Mouse (Mus musculus): ENCODE results near the gene Ddr1. TPM values are rescaled to one million over a fixed set of nuclear protein-coding genes. Genes with fewer than 3 reads are reported as not detected.

Ddr1 gene
- 10.7 TPM for polyA plus RNA-seq (2015; fragmentation: Illumina TruSeq; extraction: RNeasy Lipid Tissue Mini Kit (QIAGEN cat#74804); ENCODE audit: insufficient read depth, low read depth, low replicate concordance)

GRCm38 (mm10) chr17:35704621-35705464, at the start of gene Ddr1:
Gene Ddr1, minus strand, starts transcription at chr17:35704621.

DNA sequence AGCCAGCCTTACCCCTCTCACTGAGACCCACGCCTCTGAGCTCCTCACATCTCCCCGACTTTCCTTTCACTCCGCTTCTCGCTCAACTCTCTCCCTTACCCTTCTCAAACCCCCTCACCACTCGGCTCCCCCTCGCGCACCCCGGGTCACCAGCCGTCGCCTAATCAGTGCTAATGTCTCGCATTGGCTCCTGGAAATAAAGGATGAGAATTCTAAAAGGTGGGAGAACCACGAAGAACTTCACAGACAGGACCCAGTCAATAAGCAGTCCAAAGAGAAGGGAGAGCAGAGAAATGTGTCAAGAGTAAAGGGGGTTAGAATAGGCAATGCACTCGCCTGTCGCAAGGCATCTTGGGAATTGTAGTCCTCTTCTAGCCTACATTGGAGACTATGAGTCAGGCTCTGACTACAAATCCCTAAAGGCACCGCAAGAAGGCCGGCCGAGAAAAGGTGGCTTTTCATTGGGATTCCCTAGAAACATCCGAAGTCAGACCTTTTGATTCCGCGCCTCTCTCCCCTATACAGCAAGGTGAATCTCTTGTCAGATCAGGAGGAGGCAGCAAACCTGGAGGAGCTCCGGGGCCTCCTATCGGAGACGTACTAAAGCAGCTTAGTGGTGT, 30.9 kb downstream of the Ddr1 start, which contains the start of gene Gtf2h4:
Gene Gtf2h4 (minus strand): TSS at position 324 of the 620 bp plus-strand sequence.

GRCm38 (mm10) chr17:35667334-35668065, 36.9 kb downstream of the Ddr1 start, which contains the start of gene Vars2:
Gene Vars2, minus strand, starts transcription at chr17:35667592.

GRCm38 (mm10) chr17:35643609-35644236, 60.7 kb downstream of the Ddr1 start, which contains the start of gene Mucl3:
Gene Mucl3, minus strand, starts transcription at chr17:35643695.

Other genes with a start within 250 kb of the Ddr1 start
- 0.96 TPM for gene H2-Q10, start 234.5 kb downstream of the Ddr1 start, polyA plus RNA-seq (2015; fragmentation: Illumina TruSeq; extraction: RNeasy Lipid Tissue Mini Kit (QIAGEN cat#74804); ENCODE audit: insufficient read depth, low read depth, low replicate concordance)
- not detected for gene Pou5f1, start 198.6 kb downstream of the Ddr1 start, polyA plus RNA-seq (2015; fragmentation: Illumina TruSeq; extraction: RNeasy Lipid Tissue Mini Kit (QIAGEN cat#74804); ENCODE audit: insufficient read depth, low read depth, low replicate concordance)
- gene Tcf19, start 187.8 kb downstream of the Ddr1 start, polyA plus RNA-seq (2015; fragmentation: Illumina TruSeq; extraction: RNeasy Lipid Tissue Mini Kit (QIAGEN cat#74804); ENCODE audit: insufficient read depth, low read depth, low replicate concordance), result 1.3 TPM
- gene Cchcr1, start 187.5 kb downstream of the Ddr1 start, polyA plus RNA-seq (2015; fragmentation: Illumina TruSeq; extraction: RNeasy Lipid Tissue Mini Kit (QIAGEN cat#74804); ENCODE audit: insufficient read depth, low read depth, low replicate concordance), result 3.6 TPM
- not detected for gene Psors1c2, start 171.4 kb downstream of the Ddr1 start, polyA plus RNA-seq (2015; fragmentation: Illumina TruSeq; extraction: RNeasy Lipid Tissue Mini Kit (QIAGEN cat#74804); ENCODE audit: insufficient read depth, low read depth, low replicate concordance)
- gene Cdsn, start 152.5 kb downstream of the Ddr1 start, polyA plus RNA-seq (2015; fragmentation: Illumina TruSeq; extraction: RNeasy Lipid Tissue Mini Kit (QIAGEN cat#74804); ENCODE audit: insufficient read depth, low read depth, low replicate concordance), result not detected
- not detected for gene 2300002M23Rik, start 137.2 kb downstream of the Ddr1 start, polyA plus RNA-seq (2015; fragmentation: Illumina TruSeq; extraction: RNeasy Lipid Tissue Mini Kit (QIAGEN cat#74804); ENCODE audit: insufficient read depth, low read depth, low replicate concordance)
- gene Sfta2, start 103.1 kb downstream of the Ddr1 start, polyA plus RNA-seq (2015; fragmentation: Illumina TruSeq; extraction: RNeasy Lipid Tissue Mini Kit (QIAGEN cat#74804); ENCODE audit: insufficient read depth, low read depth, low replicate concordance), result not detected
- gene Gm9573, start 78.0 kb downstream of the Ddr1 start, polyA plus RNA-seq (2015; fragmentation: Illumina TruSeq; extraction: RNeasy Lipid Tissue Mini Kit (QIAGEN cat#74804); ENCODE audit: insufficient read depth, low read depth, low replicate concordance), result not detected
- gene Mucl3, start 60.9 kb downstream of the Ddr1 start, polyA plus RNA-seq (2015; fragmentation: Illumina TruSeq; extraction: RNeasy Lipid Tissue Mini Kit (QIAGEN cat#74804); ENCODE audit: insufficient read depth, low read depth, low replicate concordance), result not detected
- gene Vars2, start 37.0 kb downstream of the Ddr1 start, polyA plus RNA-seq (2015; fragmentation: Illumina TruSeq; extraction: RNeasy Lipid Tissue Mini Kit (QIAGEN cat#74804); ENCODE audit: insufficient read depth, low read depth, low replicate concordance), result 5.8 TPM
- gene Gtf2h4, start 30.9 kb downstream of the Ddr1 start, polyA plus RNA-seq (2015; fragmentation: Illumina TruSeq; extraction: RNeasy Lipid Tissue Mini Kit (QIAGEN cat#74804); ENCODE audit: insufficient read depth, low read depth, low replicate concordance), result 4.2 TPM
- gene Ier3, start 117.1 kb upstream of the Ddr1 start, polyA plus RNA-seq (2015; fragmentation: Illumina TruSeq; extraction: RNeasy Lipid Tissue Mini Kit (QIAGEN cat#74804); ENCODE audit: insufficient read depth, low read depth, low replicate concordance), result 6.9 TPM
- gene Flot1, start 118.6 kb upstream of the Ddr1 start, polyA plus RNA-seq (2015; fragmentation: Illumina TruSeq; extraction: RNeasy Lipid Tissue Mini Kit (QIAGEN cat#74804); ENCODE audit: insufficient read depth, low read depth, low replicate concordance), result 16.0 TPM
- 29.3 TPM for gene Tubb5, start 133.7 kb upstream of the Ddr1 start, polyA plus RNA-seq (2015; fragmentation: Illumina TruSeq; extraction: RNeasy Lipid Tissue Mini Kit (QIAGEN cat#74804); ENCODE audit: insufficient read depth, low read depth, low replicate concordance)
- gene Mdc1, start 136.9 kb upstream of the Ddr1 start, polyA plus RNA-seq (2015; fragmentation: Illumina TruSeq; extraction: RNeasy Lipid Tissue Mini Kit (QIAGEN cat#74804); ENCODE audit: insufficient read depth, low read depth, low replicate concordance), result 2.3 TPM
- gene Nrm, start 156.7 kb upstream of the Ddr1 start, polyA plus RNA-seq (2015; fragmentation: Illumina TruSeq; extraction: RNeasy Lipid Tissue Mini Kit (QIAGEN cat#74804); ENCODE audit: insufficient read depth, low read depth, low replicate concordance), result 0.76 TPM
- 9.8 TPM for gene Ppp1r18, start 161.0 kb upstream of the Ddr1 start, polyA plus RNA-seq (2015; fragmentation: Illumina TruSeq; extraction: RNeasy Lipid Tissue Mini Kit (QIAGEN cat#74804); ENCODE audit: insufficient read depth, low read depth, low replicate concordance)
- gene Dhx16, start 175.2 kb upstream of the Ddr1 start, polyA plus RNA-seq (2015; fragmentation: Illumina TruSeq; extraction: RNeasy Lipid Tissue Mini Kit (QIAGEN cat#74804); ENCODE audit: insufficient read depth, low read depth, low replicate concordance), result 72.9 TPM
- 16.8 TPM for gene 2310061I04Rik, start 192.8 kb upstream of the Ddr1 start, polyA plus RNA-seq (2015; fragmentation: Illumina TruSeq; extraction: RNeasy Lipid Tissue Mini Kit (QIAGEN cat#74804); ENCODE audit: insufficient read depth, low read depth, low replicate concordance)
- 9.7 TPM for gene Atat1, start 205.5 kb upstream of the Ddr1 start, polyA plus RNA-seq (2015; fragmentation: Illumina TruSeq; extraction: RNeasy Lipid Tissue Mini Kit (QIAGEN cat#74804); ENCODE audit: insufficient read depth, low read depth, low replicate concordance)
- gene Mrps18b, start 211.8 kb upstream of the Ddr1 start, polyA plus RNA-seq (2015; fragmentation: Illumina TruSeq; extraction: RNeasy Lipid Tissue Mini Kit (QIAGEN cat#74804); ENCODE audit: insufficient read depth, low read depth, low replicate concordance), result 23.0 TPM
- gene Ppp1r10, start 211.8 kb upstream of the Ddr1 start, polyA plus RNA-seq (2015; fragmentation: Illumina TruSeq; extraction: RNeasy Lipid Tissue Mini Kit (QIAGEN cat#74804); ENCODE audit: insufficient read depth, low read depth, low replicate concordance), result 11.8 TPM

Measured in pancreas, adult 10 weeks (tissue).